Comparison of ENCODE assay signal across 27 mouse cellular contexts in genomic region chr9:47716883-47717282, GRCm38 (mm10).
A peak's percentile ranks its signal among the peaks of the same experiment; 100 is the strongest.
DNase-seq lines count a peak whose midpoint lies in the region; ATAC-seq and TF ChIP-seq lines count a peak whose summit lies in the region.
"Had no signal": no experiment of that assay in that cellular context is flagged by ENCODE, and none has a peak within 500 bp of the region (broad histone marks: within the 10 kb centered on the region; RNA-seq: fewer than 3 reads in every experiment).

No protein-coding gene starts in this region.

- H3K9ac ChIP-seq in forebrain, embryonic 16.5 days (replicated peaks; ENCODE audit: low read depth, low read length): no peak overlapping the region
- H3K9ac ChIP-seq in forebrain, embryonic 14.5 days (ENCODE audit: low read length): no peak overlapping the region
- H3K9ac ChIP-seq in hindbrain, embryonic 16.5 days (ENCODE audit: low read depth, low read length): no peak overlapping the region
- H3K9ac ChIP-seq in hindbrain, embryonic 13.5 days: no peak overlapping the region
- H3K9ac ChIP-seq: embryonic facial prominence, embryonic 13.5 days; heart, embryonic 13.5 days; limb, embryonic 15.5 days; liver, embryonic 14.5 days; lung, embryonic 14.5 days had no signal

- no peaks in the 10 kb centered on the region for H3K27me3 ChIP-seq in forebrain, embryonic 16.5 days (replicated peaks; ENCODE audit: control insufficient read depth, insufficient read depth, low read length)
- H3K27me3 ChIP-seq in forebrain, embryonic 14.5 days (replicated peaks; ENCODE audit: control insufficient read depth, insufficient read depth, low read length): no peaks in the 10 kb centered on the region
- no peaks in the 10 kb centered on the region for H3K27me3 ChIP-seq in hindbrain, embryonic 16.5 days (replicated peaks; ENCODE audit: control insufficient read depth, insufficient read depth, low read length)
- H3K27me3 ChIP-seq in hindbrain, embryonic 13.5 days: no peaks in the 10 kb centered on the region
- H3K27me3 ChIP-seq: embryonic facial prominence, embryonic 13.5 days; heart, embryonic 13.5 days; limb, embryonic 15.5 days had no signal

- H3K27ac ChIP-seq in forebrain, embryonic 16.5 days (ENCODE audit: low read length): no peak overlapping the region
- no peak overlapping the region for H3K27ac ChIP-seq in forebrain, embryonic 14.5 days (ENCODE audit: low read depth, low read length)
- H3K27ac ChIP-seq in hindbrain, embryonic 16.5 days (ENCODE audit: low read depth, low read length): no peak overlapping the region
- H3K27ac ChIP-seq in hindbrain, embryonic 13.5 days: no peak overlapping the region; the same call in 1 of the 2 replicates
- peak overlapping the region; percentile 97 for H3K27ac ChIP-seq in bone marrow macrophage, adult 2 months (ENCODE audit: insufficient read depth, low read depth, low read length)
- H3K27ac ChIP-seq: embryonic facial prominence, embryonic 13.5 days; heart, adult 2 months; heart, embryonic 13.5 days; limb, embryonic 15.5 days; liver, embryonic 14.5 days had no signal

- H3K4me1 ChIP-seq in forebrain, embryonic 16.5 days (replicated peaks; ENCODE audit: control insufficient read depth, insufficient read depth, low read length): peaks cover 19% of the 10 kb centered on the region
- peaks cover 28% of the 10 kb centered on the region for H3K4me1 ChIP-seq in forebrain, embryonic 14.5 days (ENCODE audit: control insufficient read depth, insufficient read depth, low read length)
- peaks cover 11% of the 10 kb centered on the region for H3K4me1 ChIP-seq in hindbrain, embryonic 16.5 days (ENCODE audit: control insufficient read depth, insufficient read depth, low read depth, low read length)
- H3K4me1 ChIP-seq in hindbrain, embryonic 13.5 days (replicated peaks): peaks cover 53% of the 10 kb centered on the region
- peaks cover 78% of the 10 kb centered on the region for H3K4me1 ChIP-seq in bone marrow macrophage, adult 2 months (ENCODE audit: control insufficient read depth, insufficient read depth, low read length)
- H3K4me1 ChIP-seq: heart, embryonic 13.5 days; limb, embryonic 15.5 days had no signal

- TF ChIP-seq POLR2A in bone marrow macrophage, adult 2 months (IDR thresholded peaks at IDR 0.05; ENCODE audit: borderline replicate concordance, low read depth, low read length): no peak

- no peaks in the 10 kb centered on the region for H3K36me3 ChIP-seq in forebrain, embryonic 16.5 days (ENCODE audit: control insufficient read depth, insufficient read depth)
- H3K36me3 ChIP-seq in forebrain, embryonic 14.5 days (ENCODE audit: control insufficient read depth, insufficient read depth, low read length): no peaks in the 10 kb centered on the region
- H3K36me3 ChIP-seq in hindbrain, embryonic 16.5 days (ENCODE audit: control insufficient read depth, insufficient read depth, low read length): no peaks in the 10 kb centered on the region
- H3K36me3 ChIP-seq in hindbrain, embryonic 13.5 days: no peaks in the 10 kb centered on the region
- H3K36me3 ChIP-seq: embryonic facial prominence, embryonic 13.5 days; heart, embryonic 13.5 days; limb, embryonic 15.5 days had no signal

- H3K9me3 ChIP-seq in forebrain, embryonic 16.5 days (ENCODE audit: control insufficient read depth, low read length): no peaks in the 10 kb centered on the region
- no peaks in the 10 kb centered on the region for H3K9me3 ChIP-seq in forebrain, embryonic 14.5 days (replicated peaks; ENCODE audit: control insufficient read depth, low read length)
- no peaks in the 10 kb centered on the region for H3K9me3 ChIP-seq in hindbrain, embryonic 16.5 days (ENCODE audit: control insufficient read depth, low read length)
- H3K9me3 ChIP-seq in hindbrain, embryonic 13.5 days: no peaks in the 10 kb centered on the region
- H3K9me3 ChIP-seq: embryonic facial prominence, embryonic 13.5 days; heart, embryonic 13.5 days; limb, embryonic 15.5 days had no signal

- ATAC-seq in forebrain, embryonic 16.5 days: no peak
- ATAC-seq in forebrain, embryonic 14.5 days: no peak
- ATAC-seq in hindbrain, embryonic 16.5 days: peak; percentile 48; the same call in 1 of the 2 replicates
- no peak for ATAC-seq in hindbrain, embryonic 13.5 days (ENCODE audit: low FRiP score)
- ATAC-seq: activated CD4-positive, CD25-positive, alpha-beta regulatory T cell, adult 4 months; midbrain, embryonic 16.5 days had no signal

- TF ChIP-seq CTCF in bone marrow macrophage, adult 2 months (IDR thresholded peaks at IDR 0.05; ENCODE audit: low read depth, low read length): no peak

- 48% methylated on average over 16 of the region's 16 CpGs for WGBS in forebrain, embryonic 16.5 days
- 61% methylated on average over 16 of the region's 16 CpGs for WGBS in forebrain, embryonic 14.5 days
- 75% methylated on average over 16 of the region's 16 CpGs for WGBS in hindbrain, embryonic 16.5 days
- WGBS in hindbrain, embryonic 13.5 days: 78% methylated on average over 16 of the region's 16 CpGs

- no peak overlapping the region for H3K4me3 ChIP-seq in forebrain, embryonic 16.5 days (replicated peaks; ENCODE audit: low read length)
- no peak overlapping the region for H3K4me3 ChIP-seq in forebrain, embryonic 14.5 days (ENCODE audit: low read depth, low read length)
- H3K4me3 ChIP-seq in hindbrain, embryonic 16.5 days (ENCODE audit: low read length): no peak overlapping the region
- no peak overlapping the region for H3K4me3 ChIP-seq in hindbrain, embryonic 13.5 days
- H3K4me3 ChIP-seq in bone marrow macrophage, adult 2 months (ENCODE audit: insufficient read depth, low read length): no peak overlapping the region
- H3K4me3 ChIP-seq: embryonic facial prominence, embryonic 13.5 days; erythroblast, embryonic 14.5 days; heart, adult 2 months; heart, embryonic 13.5 days; limb, embryonic 15.5 days had no signal

- DNase-seq in forebrain, embryonic 14.5 days (ENCODE audit: low spot score): no peak
- peak; percentile 29 for DNase-seq in Muller cell, postnatal 12 days (ENCODE audit: inconsistent ontology term)
- DNase-seq in thymus, postnatal 25 days: no peak
- DNase-seq in retina, postnatal 1 day: no peak
- DNase-seq: adrenal gland, adult 8-10 months; cerebellum, postnatal 36 days; embryo, embryonic 11 days; gastrocnemius, postnatal 36 days; heart, adult 2 months; heart, postnatal 14 days; kidney, adult 11 months; left cerebral cortex, postnatal 4 days; lung, embryonic 14.5 days; lung, postnatal 36 days; right cerebral cortex, postnatal 4 days; thymus, postnatal 14 days had no signal

- H3K4me2 ChIP-seq in forebrain, embryonic 16.5 days (ENCODE audit: low read length): peak overlapping the region; percentile 27; the same call in 1 of the 2 replicates
- H3K4me2 ChIP-seq in forebrain, embryonic 14.5 days (ENCODE audit: low read length): no peak overlapping the region
- H3K4me2 ChIP-seq in hindbrain, embryonic 16.5 days (ENCODE audit: low read length): no peak overlapping the region
- no peak overlapping the region for H3K4me2 ChIP-seq in hindbrain, embryonic 13.5 days
- H3K4me2 ChIP-seq: embryonic facial prominence, embryonic 13.5 days; heart, embryonic 13.5 days; limb, embryonic 15.5 days; lung, embryonic 14.5 days had no signal
